18 mouse cellular contexts compared by ENCODE assay signal in genomic region chr3:98335331-98335730, GRCm38 (mm10). TPM values are rescaled to one million over a fixed set of nuclear protein-coding genes. Genes with fewer than 3 reads are reported as not detected.
DNase-seq lines count a peak whose midpoint lies in the region; ATAC-seq and TF ChIP-seq lines count a peak whose summit lies in the region.
"Had no signal": no experiment of that assay in that cellular context is flagged by ENCODE, and none has a peak within 500 bp of the region (broad histone marks: within the 10 kb centered on the region; RNA-seq: fewer than 3 reads in every experiment).

No protein-coding gene starts in this region.

- peaks cover 38% of the 10 kb centered on the region for H3K4me1 ChIP-seq in limb, embryonic 15.5 days
- H3K4me1 ChIP-seq in limb, embryonic 10.5 days, result peaks cover 45% of the 10 kb centered on the region
- H3K4me1 ChIP-seq in CH12.LX (ENCODE audit: control insufficient read depth in 1 of 2, insufficient read depth in 2 of 2), result peaks cover 7 to 21% of the 10 kb centered on the region in 2 experiments
- H3K4me1 ChIP-seq in liver, embryonic 16.5 days (ENCODE audit: control insufficient read depth, low read depth, low read length), result peaks cover 27% of the 10 kb centered on the region
- H3K4me1 ChIP-seq in midbrain, postnatal 0 days (ENCODE audit: insufficient read depth, low read length), result peaks cover 7% of the 10 kb centered on the region; the same call in 1 of the 2 replicates

- TF ChIP-seq EP300 in CH12.LX (IDR thresholded peaks at IDR 0.05; ENCODE audit: low read length), result peak; percentile 13; the same call in 1 of the 2 replicates

- H3K9me3 ChIP-seq in limb, embryonic 15.5 days, result no peaks in the 10 kb centered on the region
- H3K9me3 ChIP-seq in limb, embryonic 10.5 days (replicated peaks), result no peaks in the 10 kb centered on the region
- H3K9me3 ChIP-seq in CH12.LX (replicated peaks; ENCODE audit: low read length), result no peaks in the 10 kb centered on the region
- no peaks in the 10 kb centered on the region for H3K9me3 ChIP-seq in liver, embryonic 16.5 days (replicated peaks; ENCODE audit: control insufficient read depth, low read length)
- no peaks in the 10 kb centered on the region for H3K9me3 ChIP-seq in midbrain, postnatal 0 days (ENCODE audit: low read length)
- H3K9me3 ChIP-seq: embryonic facial prominence, embryonic 15.5 days had no signal

- H3K36me3 ChIP-seq in limb, embryonic 15.5 days, result peaks cover 32% of the 10 kb centered on the region
- H3K36me3 ChIP-seq in limb, embryonic 10.5 days, result peaks cover 52% of the 10 kb centered on the region
- peaks cover 44 to 54% of the 10 kb centered on the region in 2 experiments for H3K36me3 ChIP-seq in CH12.LX (replicated peaks in 1 of 2; ENCODE audit: control insufficient read depth in 1 of 2, insufficient read depth in 1 of 2, low read length in 1 of 2)
- no peaks in the 10 kb centered on the region for H3K36me3 ChIP-seq in liver, embryonic 16.5 days (ENCODE audit: control insufficient read depth, insufficient read depth)
- H3K36me3 ChIP-seq in midbrain, postnatal 0 days (ENCODE audit: insufficient read depth, low read length), result no peaks in the 10 kb centered on the region

- in situ Hi-C loops in CH12.LX (cut with MboI; ENCODE audit: low pct_ligation_motif_present, low pct_unique_long_range_greater_than_20kb, low sequenced_read_pairs), result loop anchor here (25.0 kb wide), 1 partner anchor 573 kb away; no protein-coding TSS in a partner anchor

- no peaks in the 10 kb centered on the region for H3K27me3 ChIP-seq in limb, embryonic 15.5 days
- no peaks in the 10 kb centered on the region for H3K27me3 ChIP-seq in limb, embryonic 10.5 days (ENCODE audit: low read depth, poor library complexity, severe bottlenecking)
- no peaks in the 10 kb centered on the region for H3K27me3 ChIP-seq in CH12.LX (replicated peaks)
- no peaks in the 10 kb centered on the region for H3K27me3 ChIP-seq in liver, embryonic 16.5 days (ENCODE audit: control insufficient read depth, insufficient read depth, low read depth, low read length)
- H3K27me3 ChIP-seq in midbrain, postnatal 0 days (ENCODE audit: insufficient read depth, low read length), result 0 out of 2 replicates have a peak, but pooled peaks cover 3% of the 10 kb centered on the region
- H3K27me3 ChIP-seq: embryonic facial prominence, embryonic 15.5 days; Patski had no signal

- ATAC-seq in limb, embryonic 15.5 days (ENCODE audit: insufficient number of reproducible peaks, low FRiP score, low TSS enrichment, low read depth), result no peak
- ATAC-seq in hematopoietic stem cell, adult 5-6 weeks (replicated peaks in 1 of 2; ENCODE audit: insufficient read depth in 1 of 2, low FRiP score in 2 of 2, low TSS enrichment in 1 of 2, low read depth in 1 of 2, poor library complexity in 2 of 2, severe bottlenecking in 2 of 2), result 0 out of 4 replicates have a peak, but pooled peaks have one; percentile 0 to 11
- no peak for ATAC-seq in liver, embryonic 16.5 days (ENCODE audit: low read depth)
- ATAC-seq in midbrain, postnatal 0 days (ENCODE audit: low FRiP score), result no peak
- ATAC-seq: Patski had no signal

- H3K9ac ChIP-seq in limb, embryonic 15.5 days, result no peak overlapping the region
- H3K9ac ChIP-seq in CH12.LX (ENCODE audit: insufficient read depth, low read depth), result no peak overlapping the region
- H3K9ac ChIP-seq in liver, embryonic 16.5 days (ENCODE audit: low read depth, low read length), result no peak overlapping the region
- H3K9ac ChIP-seq in midbrain, postnatal 0 days (replicated peaks; ENCODE audit: low read length, poor library complexity, severe bottlenecking), result no peak overlapping the region
- H3K9ac ChIP-seq: embryonic facial prominence, embryonic 15.5 days; lung, embryonic 14.5 days had no signal

- no peak for TF ChIP-seq POLR2A in CH12.LX (IDR thresholded peaks at IDR 0.05; ENCODE audit: low read depth, low read length)

- H3K4me2 ChIP-seq in limb, embryonic 15.5 days, result no peak overlapping the region
- peak overlapping the region; percentile 95 for H3K4me2 ChIP-seq in CH12.LX (ENCODE audit: insufficient read depth, low read depth, poor library complexity, severe bottlenecking)
- no peak overlapping the region for H3K4me2 ChIP-seq in liver, embryonic 16.5 days (ENCODE audit: low read depth, low read length)
- no peak overlapping the region for H3K4me2 ChIP-seq in midbrain, postnatal 0 days (ENCODE audit: low read depth, low read length, poor library complexity, severe bottlenecking)
- H3K4me2 ChIP-seq: lung, embryonic 14.5 days had no signal

- no peak for TF ChIP-seq CTCF in CH12.LX (conservative IDR thresholded peaks at IDR 0.05 in 1 of 2, IDR thresholded peaks at IDR 0.05 in 1 of 2; ENCODE audit: low read depth in 2 of 2, low read length in 2 of 2)
- no peak for TF ChIP-seq CTCF in midbrain, postnatal 0 days (IDR thresholded peaks at IDR 0.05)
- TF ChIP-seq CTCF in left cerebral cortex, adult 2 months (IDR thresholded peaks at IDR 0.05), result no peak

- H3K4me3 ChIP-seq in limb, embryonic 15.5 days, result no peak overlapping the region
- no peak overlapping the region for H3K4me3 ChIP-seq in limb, embryonic 10.5 days
- peak overlapping the region in 1 of 3 experiments; percentile 75 for H3K4me3 ChIP-seq in CH12.LX (replicated peaks in 1 of 3; ENCODE audit: low read depth in 2 of 3, low read length in 2 of 3, poor library complexity in 1 of 3)
- H3K4me3 ChIP-seq in liver, embryonic 16.5 days (ENCODE audit: low read depth, low read length), result no peak overlapping the region
- no peak overlapping the region for H3K4me3 ChIP-seq in midbrain, postnatal 0 days (ENCODE audit: low read depth, low read length)
- H3K4me3 ChIP-seq in left cerebral cortex, adult 2 months, result no peak overlapping the region
- H3K4me3 ChIP-seq: embryonic facial prominence, embryonic 15.5 days had no signal

- dilution Hi-C loops in CH12.LX (cut with MboI; ENCODE audit: extremely low pct_ligation_motif_present, extremely low pct_unique_long_range_greater_than_20kb, low sequenced_read_pairs), result no loop called here

- DNase-seq in limb, embryonic 10.5 days (ENCODE audit: low spot score), result no peak
- DNase-seq in CH12.LX (ENCODE audit: extremely low read depth), result peak; percentile 59
- DNase-seq in midbrain, postnatal 0 days (ENCODE audit: low spot score), result no peak
- DNase-seq in gastrocnemius, adult 8-10 months (ENCODE audit: low spot score in 2 of 2), result no peak
- DNase-seq in left cerebral cortex, adult 2 months (ENCODE audit: extremely low spot score in 1 of 2, low spot score in 2 of 2), result no peak
- DNase-seq: cerebellum, adult 11 months; heart, postnatal 14 days; kidney, adult 18-20 months; kidney, postnatal 4 days; lung, embryonic 14.5 days; midbrain, embryonic 14.5 days; right cerebral cortex, postnatal 25 days had no signal

- TF ChIP-seq RAD21 in CH12.LX (IDR thresholded peaks at IDR 0.05; ENCODE audit: low read depth, low read length), result no peak

- peak overlapping the region; percentile 48; the same call in 1 of the 2 replicates for H3K27ac ChIP-seq in limb, embryonic 15.5 days
- H3K27ac ChIP-seq in limb, embryonic 10.5 days, result no peak overlapping the region
- peak overlapping the region; percentile 80 for H3K27ac ChIP-seq in CH12.LX (ENCODE audit: insufficient read depth, low read depth)
- H3K27ac ChIP-seq in liver, embryonic 16.5 days (ENCODE audit: low read length), result peak overlapping the region; percentile 17; the same call in 1 of the 2 replicates
- no peak overlapping the region; the same call in 1 of the 2 replicates for H3K27ac ChIP-seq in midbrain, postnatal 0 days (ENCODE audit: low read depth, low read length)
- no peak overlapping the region for H3K27ac ChIP-seq in left cerebral cortex, adult 2 months
- H3K27ac ChIP-seq: embryonic facial prominence, embryonic 15.5 days; macrophage had no signal

- peaks cover 60% of the 10 kb centered on the region for H3K79me2 ChIP-seq in CH12.LX (replicated peaks; ENCODE audit: control insufficient read depth, extremely low read depth, insufficient read depth, poor library complexity, severe bottlenecking)

- intact Hi-C loops in left cerebral cortex, adult 2 months (cut with DNase I), result no loop called here

RNA-seq across cellular contexts. Expression of gene Phgdh, which starts 4.5 kb away (rescaled TPM):
- polyA plus RNA-seq in limb, embryonic 15.5 days (2015; fragmentation: Nextera tagmentation; extraction: Ambion mirVana), result 209 and 213 TPM in 2 replicates
- polyA plus RNA-seq in limb, embryonic 10.5 days (2016; fragmentation: Nextera tagmentation; extraction: Ambion mirVana), result 357 and 401 TPM in 2 replicates
- total RNA-seq in CH12.LX (2012; rRNA removed), result 500 and 631 TPM in 2 replicates
- total RNA-seq in CH12.LX (2014; rRNA removed), result 540 and 587 TPM in 2 replicates
- 543 and 677 TPM in 2 replicates for polyA plus RNA-seq in CH12.LX (2012; ENCODE audit: insufficient read length, low read depth)
- total RNA-seq in hematopoietic stem cell, adult 5-6 weeks (2017), result 434 and 475 TPM in 2 replicates
- polyA plus RNA-seq in liver, embryonic 16.5 days (2015; fragmentation: Nextera tagmentation; extraction: Ambion mirVana), result 179 and 193 TPM in 2 replicates
- total RNA-seq in midbrain, postnatal 0 days (2014; rRNA removed), result 182 and 206 TPM in 2 replicates
- polyA plus RNA-seq in midbrain, postnatal 0 days (2015; fragmentation: Nextera tagmentation; extraction: Ambion mirVana), result 148 and 171 TPM in 2 replicates
- total RNA-seq in gastrocnemius, adult 8-10 months (2022), result 1 to 10 TPM in 3 of 4 experiments, under 1 TPM in 1; 0.75 to 4.7 (median 1.4) TPM
- 10 to 100 TPM; 52.5 to 52.7 TPM for total RNA-seq in left cerebral cortex, adult 2 months (2021)

RNA-seq across cellular contexts. Expression of gene Zfp697, which starts 46.9 kb away (rescaled TPM):
- polyA plus RNA-seq in limb, embryonic 15.5 days (2015; fragmentation: Nextera tagmentation; extraction: Ambion mirVana), result 5.2 and 6.2 TPM in 2 replicates
- polyA plus RNA-seq in limb, embryonic 10.5 days (2016; fragmentation: Nextera tagmentation; extraction: Ambion mirVana), result 7.8 and 9.4 TPM in 2 replicates
- 0.04 TPM in 1 of 2 replicates, not detected in the other for total RNA-seq in CH12.LX (2012; rRNA removed)
- total RNA-seq in CH12.LX (2014; rRNA removed), result not detected in 2 replicates
- not detected in 2 replicates for polyA plus RNA-seq in CH12.LX (2012; ENCODE audit: insufficient read length, low read depth)
- 1.3 and 1.9 TPM in 2 replicates for total RNA-seq in hematopoietic stem cell, adult 5-6 weeks (2017)
- polyA plus RNA-seq in liver, embryonic 16.5 days (2015; fragmentation: Nextera tagmentation; extraction: Ambion mirVana), result 2.0 and 2.1 TPM in 2 replicates
- total RNA-seq in midbrain, postnatal 0 days (2014; rRNA removed), result 39.5 and 45.9 TPM in 2 replicates
- 18.1 and 18.7 TPM in 2 replicates for polyA plus RNA-seq in midbrain, postnatal 0 days (2015; fragmentation: Nextera tagmentation; extraction: Ambion mirVana)
- 1 to 10 TPM in 2 of 4 experiments, under 1 TPM in 2; 0.31 to 2.3 (median 0.82) TPM for total RNA-seq in gastrocnemius, adult 8-10 months (2022)
- total RNA-seq in left cerebral cortex, adult 2 months (2021), result 10 to 100 TPM; 33.2 to 35.0 TPM

RNA-seq across cellular contexts. Expression of gene Hmgcs2, which starts 55.1 kb away (rescaled TPM):
- polyA plus RNA-seq in limb, embryonic 15.5 days (2015; fragmentation: Nextera tagmentation; extraction: Ambion mirVana), result 2.4 and 2.5 TPM in 2 replicates
- polyA plus RNA-seq in limb, embryonic 10.5 days (2016; fragmentation: Nextera tagmentation; extraction: Ambion mirVana), result 0.28 and 0.35 TPM in 2 replicates
- not detected in 2 replicates for total RNA-seq in CH12.LX (2012; rRNA removed)
- total RNA-seq in CH12.LX (2014; rRNA removed), result not detected in 2 replicates
- polyA plus RNA-seq in CH12.LX (2012; ENCODE audit: insufficient read length, low read depth), result not detected in 2 replicates
- total RNA-seq in hematopoietic stem cell, adult 5-6 weeks (2017), result 0.25 and 0.30 TPM in 2 replicates
- 293 and 366 TPM in 2 replicates for polyA plus RNA-seq in liver, embryonic 16.5 days (2015; fragmentation: Nextera tagmentation; extraction: Ambion mirVana)
- total RNA-seq in midbrain, postnatal 0 days (2014; rRNA removed), result 22.3 and 24.8 TPM in 2 replicates
- polyA plus RNA-seq in midbrain, postnatal 0 days (2015; fragmentation: Nextera tagmentation; extraction: Ambion mirVana), result 36.3 and 40.4 TPM in 2 replicates
- 1 to 10 TPM in 2 of 4 experiments, under 1 TPM in 2; 0.19 to 1.4 (median 0.76) TPM for total RNA-seq in gastrocnemius, adult 8-10 months (2022)
- total RNA-seq in left cerebral cortex, adult 2 months (2021), result 1 to 10 TPM; 6.3 to 6.4 TPM
- polyA plus RNA-seq: macrophage had no signal

Comparison
In these comparisons a context has a peak if more than half of its experiments do, and no peak if none do; other contexts are left out.
1. H3K27ac ChIP-seq: peak in limb, embryonic 15.5 days (single experiment), CH12.LX (single experiment) and liver, embryonic 16.5 days (single experiment); none in limb, embryonic 10.5 days (single experiment), midbrain, postnatal 0 days (single experiment) and left cerebral cortex, adult 2 months (single experiment).
2. ATAC-seq: peak in hematopoietic stem cell, adult 5-6 weeks (2 of 2); none in limb, embryonic 15.5 days (single experiment), liver, embryonic 16.5 days (single experiment) and midbrain, postnatal 0 days (single experiment).
3. RNA of gene Phgdh, which starts 4.5 kb away (total RNA-seq): 500 to 631 TPM in CH12.LX, 434 to 475 TPM in hematopoietic stem cell, adult 5-6 weeks, 182 to 206 TPM in midbrain, postnatal 0 days and 52.5 to 52.7 TPM in left cerebral cortex, adult 2 months; 0.75 to 4.7 TPM in gastrocnemius, adult 8-10 months; every median in the first group is over 4 times any median in the second.
4. RNA of gene Zfp697, which starts 46.9 kb away (total RNA-seq): 39.5 to 45.9 TPM in midbrain, postnatal 0 days and 33.2 to 35.0 TPM in left cerebral cortex, adult 2 months; 1.3 to 1.9 TPM in hematopoietic stem cell, adult 5-6 weeks, 0.31 to 2.3 TPM in gastrocnemius, adult 8-10 months and 0.04 TPM in CH12.LX; every median in the first group is over 10 times any median in the second.